Mouse (Mus musculus): ENCODE results near the gene Gm12184. TPM values are rescaled to one million over a fixed set of nuclear protein-coding genes. Genes with fewer than 3 reads are reported as not detected.
"Not testable (repeated sequence)": the region's sequence is repeated elsewhere in the genome, so short reads cannot be mapped to it uniquely, and the experiment has no call there.

The Gm12184 gene
- polyA plus RNA-seq, 1 experiment: 5.3 TPM

DNA sequence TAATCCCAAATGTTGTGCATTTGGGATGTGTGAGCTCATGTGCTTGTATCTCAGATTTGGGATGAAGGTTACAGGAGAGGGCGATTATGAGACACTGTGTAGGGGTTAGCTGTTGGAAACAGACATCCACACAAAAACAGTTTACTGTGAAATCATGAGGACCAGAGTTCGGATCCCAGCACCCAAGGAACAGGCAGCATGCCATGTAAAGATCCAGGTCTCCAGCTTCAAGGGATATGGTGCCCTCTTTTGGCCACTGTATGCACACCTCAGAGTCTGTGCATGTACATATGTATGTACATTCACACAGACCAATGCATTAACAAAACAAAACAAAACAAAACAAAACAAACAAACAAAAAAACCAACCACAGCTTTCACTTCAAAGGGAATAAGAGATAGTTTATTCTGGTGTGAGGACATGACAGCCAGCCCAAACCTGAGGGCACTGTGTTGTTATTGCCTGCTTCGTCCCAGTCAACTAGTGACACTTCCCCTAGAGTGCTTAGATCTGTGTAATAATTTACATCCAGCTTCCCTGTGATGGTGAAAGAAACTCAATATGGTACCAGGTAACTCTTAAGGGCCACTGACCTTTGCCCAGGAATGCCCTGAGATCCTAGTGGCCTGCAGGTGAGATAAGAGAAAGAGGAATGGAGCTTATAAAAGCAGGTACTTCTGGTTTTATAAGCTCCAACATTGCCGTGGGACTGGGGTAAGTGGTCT is 25.0 kb upstream of the Gm12184 start:
- peaks cover 7% of the 10 kb centered on the region for H3K4me1 ChIP-seq (ENCODE audit: control insufficient read depth, insufficient read depth, low read length)
- no peak for DNase-seq
- WGBS: 82% methylated on average over 4 of the region's 4 CpGs
- 0 out of 2 replicates have a peak, but pooled peaks have one; percentile 24 for TF ChIP-seq CTCF (IDR thresholded peaks at IDR 0.05; ENCODE audit: insufficient read depth, low read length)
- no peak for TF ChIP-seq POLR2A (IDR thresholded peaks at IDR 0.05; ENCODE audit: borderline replicate concordance, extremely low read depth, low read depth, low read length)
- no peak overlapping the region for H3K4me3 ChIP-seq (replicated peaks; ENCODE audit: extremely low read depth, low read depth, low read length)

DNA sequence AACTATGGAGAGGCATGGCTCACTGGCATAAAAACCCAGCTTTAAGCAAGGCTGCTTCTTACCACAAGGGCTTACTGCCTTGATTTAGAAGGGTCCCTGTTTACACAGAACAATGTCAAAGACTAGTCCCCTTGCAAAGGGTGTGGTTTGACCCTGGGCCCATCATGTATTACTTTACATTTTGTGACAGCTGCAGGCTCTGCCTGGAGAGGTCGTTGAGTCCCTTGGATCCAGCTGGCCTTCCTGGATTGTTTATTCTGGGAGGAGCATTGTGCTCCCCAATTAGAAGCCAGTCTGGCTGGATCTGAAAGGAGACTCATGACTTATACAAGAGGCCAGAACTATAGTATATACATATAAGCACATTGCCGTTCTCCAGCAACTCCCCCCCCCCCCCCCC is 23.8 kb upstream of the Gm12184 start:
- peaks cover 7% of the 10 kb centered on the region for H3K4me1 ChIP-seq (ENCODE audit: control insufficient read depth, insufficient read depth, low read length)
- WGBS: 34% methylated on average over 2 of the region's 2 CpGs
- DNase-seq: no peak
- H3K4me3 ChIP-seq (replicated peaks; ENCODE audit: extremely low read depth, low read depth, low read length): no peak overlapping the region
- TF ChIP-seq CTCF (IDR thresholded peaks at IDR 0.05; ENCODE audit: insufficient read depth, low read length) (no peak), POLR2A (IDR thresholded peaks at IDR 0.05; ENCODE audit: borderline replicate concordance, extremely low read depth, low read depth, low read length) (no peak)

DNA sequence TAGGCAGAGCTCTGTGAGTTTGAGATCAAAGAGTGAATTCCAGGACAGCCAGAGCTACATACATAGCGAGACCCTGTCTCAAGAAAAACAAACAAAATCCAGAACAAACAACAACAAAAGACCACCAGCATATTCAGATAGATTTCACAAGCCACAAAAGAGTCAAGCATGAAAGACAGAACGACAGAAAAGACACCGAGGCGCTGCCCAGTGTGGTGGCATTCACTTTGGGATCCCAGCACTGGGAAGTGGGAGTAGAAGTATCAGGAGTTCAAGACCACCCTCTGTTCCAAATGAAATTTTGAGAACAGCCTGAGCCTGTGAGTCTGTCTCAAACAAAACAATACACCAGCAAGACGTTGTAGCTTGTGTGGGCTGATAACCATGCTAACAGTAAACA is 20.4 kb upstream of the Gm12184 start:
- TF ChIP-seq POLR2A (IDR thresholded peaks at IDR 0.05; ENCODE audit: borderline replicate concordance, extremely low read depth, low read depth, low read length) (no peak), CTCF (IDR thresholded peaks at IDR 0.05; ENCODE audit: insufficient read depth, low read length) (no peak)
- Histone ChIP-seq H3K4me1 (ENCODE audit: control insufficient read depth, insufficient read depth, low read length) (no peaks in the 10 kb centered on the region), H3K4me3 (replicated peaks; ENCODE audit: extremely low read depth, low read depth, low read length) (no peak overlapping the region)
- WGBS: 75% methylated on average over 5 of the region's 5 CpGs
- DNase-seq: no peak

DNA sequence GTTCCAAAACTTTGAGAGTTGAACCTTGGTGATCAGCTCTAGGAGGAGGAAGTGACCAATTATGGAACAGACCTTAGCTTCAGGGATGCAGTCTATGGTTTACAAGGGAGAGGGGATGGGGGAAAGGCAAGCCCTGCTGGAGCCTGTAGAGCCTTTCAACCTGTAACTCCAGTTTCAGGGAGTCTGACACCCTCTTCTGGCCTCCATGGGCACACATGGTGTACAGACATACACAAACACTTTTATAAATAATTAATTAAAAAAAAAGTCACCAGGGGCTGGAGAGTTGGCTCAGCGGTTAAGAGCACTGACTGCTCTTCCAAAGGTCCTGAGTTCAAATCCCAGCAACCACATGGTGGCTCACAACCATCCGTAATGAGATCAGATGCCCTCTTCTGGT is 19.9 kb upstream of the Gm12184 start:
- not testable (repeated sequence) for H3K4me3 ChIP-seq (replicated peaks; ENCODE audit: extremely low read depth, low read depth, low read length)
- WGBS: 82% methylated on average over 2 of the region's 2 CpGs

DNA sequence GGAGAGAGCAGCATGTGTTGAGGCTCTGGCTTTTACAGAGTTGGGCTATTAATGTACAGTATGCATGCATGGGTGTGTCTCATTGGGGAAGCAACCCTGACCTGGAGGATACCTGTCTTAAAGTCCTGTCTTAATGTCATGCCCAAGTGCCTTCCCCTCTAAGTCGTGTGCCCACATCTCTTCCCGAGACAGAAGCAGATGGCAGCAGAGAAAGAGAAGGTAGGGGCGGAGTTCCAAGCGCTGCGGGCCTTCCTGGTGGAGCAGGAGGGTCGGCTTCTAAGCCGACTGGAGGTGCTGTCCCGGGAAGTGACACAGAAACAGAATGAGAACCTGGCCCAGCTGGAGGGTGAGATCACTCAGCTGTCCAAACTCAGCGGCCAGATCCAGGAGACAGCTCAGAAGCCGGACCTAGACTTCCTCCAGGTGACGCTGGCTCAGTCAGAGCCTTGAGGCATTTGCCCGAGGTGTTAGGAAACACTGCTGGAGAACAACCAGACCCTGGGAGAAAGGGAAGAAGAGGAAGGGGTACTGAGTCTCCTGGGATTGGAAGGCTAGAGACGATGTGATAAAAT is 18.9 kb upstream of the Gm12184 start:
- DNase-seq: no peak
- Histone ChIP-seq H3K4me3 (replicated peaks; ENCODE audit: extremely low read depth, low read depth, low read length) (no peak overlapping the region), H3K4me1 (ENCODE audit: control insufficient read depth, insufficient read depth, low read length) (no peaks in the 10 kb centered on the region)
- WGBS: 49% methylated on average over 13 of the region's 13 CpGs
- TF ChIP-seq CTCF (IDR thresholded peaks at IDR 0.05; ENCODE audit: insufficient read depth, low read length): no peak
- TF ChIP-seq POLR2A (IDR thresholded peaks at IDR 0.05; ENCODE audit: borderline replicate concordance, extremely low read depth, low read depth, low read length): no peak

More for the DNA sequence above, 19.9 kb upstream of the Gm12184 start:
- H3K4me1 ChIP-seq (ENCODE audit: control insufficient read depth, insufficient read depth, low read length); DNase-seq: not testable (repeated sequence)

DNA sequence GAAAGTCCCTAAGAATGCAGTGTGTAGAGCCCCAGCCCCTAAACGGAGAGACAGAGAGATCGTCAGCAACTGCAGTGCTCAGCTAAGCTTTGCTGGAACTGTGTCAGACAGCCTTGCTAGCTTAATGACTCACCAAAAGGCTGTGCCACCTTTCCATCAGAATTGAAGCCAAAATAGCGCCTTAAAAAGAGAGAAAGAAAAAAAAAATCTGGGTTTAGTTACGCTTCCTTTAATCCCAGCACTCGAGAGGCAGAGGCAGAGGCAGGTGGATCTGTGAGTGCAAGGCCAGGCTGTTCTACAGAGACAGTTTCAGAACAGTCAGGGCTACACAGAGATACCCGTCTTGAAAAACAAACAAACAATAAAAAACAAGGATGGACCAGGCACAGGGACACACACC is 17.9 kb upstream of the Gm12184 start:
- Histone ChIP-seq H3K4me3 (replicated peaks; ENCODE audit: extremely low read depth, low read depth, low read length) (no peak overlapping the region), H3K4me1 (ENCODE audit: control insufficient read depth, insufficient read depth, low read length) (no peaks in the 10 kb centered on the region)
- TF ChIP-seq CTCF (IDR thresholded peaks at IDR 0.05; ENCODE audit: insufficient read depth, low read length) (no peak), POLR2A (IDR thresholded peaks at IDR 0.05; ENCODE audit: borderline replicate concordance, extremely low read depth, low read depth, low read length) (no peak)
- WGBS: 73% methylated on average over 6 of the region's 6 CpGs
- DNase-seq: no peak

DNA sequence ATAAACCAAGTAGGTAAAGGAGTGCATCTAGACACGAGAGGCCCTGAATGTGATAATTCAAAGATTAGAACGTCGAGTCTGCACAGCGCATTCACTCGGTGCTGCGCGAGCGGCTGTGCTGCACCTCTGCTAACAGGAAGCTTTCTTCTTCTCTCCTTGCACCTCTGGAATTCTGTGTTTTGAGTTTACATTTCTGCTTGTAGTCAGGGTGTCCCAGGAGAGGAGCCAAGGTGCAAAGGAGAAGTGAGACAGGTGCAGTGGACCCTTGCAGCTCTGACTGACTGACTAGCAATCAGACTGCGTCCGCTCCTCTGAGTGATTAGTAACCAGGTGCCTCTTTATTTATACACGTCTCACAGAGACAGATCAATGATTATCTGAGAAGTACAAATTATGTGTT is 16.7 kb upstream of the Gm12184 start:
- 77% methylated on average over 11 of the region's 11 CpGs for WGBS
- Histone ChIP-seq H3K4me3 (replicated peaks; ENCODE audit: extremely low read depth, low read depth, low read length) (no peak overlapping the region), H3K4me1 (ENCODE audit: control insufficient read depth, insufficient read depth, low read length) (peaks cover 4% of the 10 kb centered on the region; the same call in 1 of the 2 replicates)
- TF ChIP-seq POLR2A (IDR thresholded peaks at IDR 0.05; ENCODE audit: borderline replicate concordance, extremely low read depth, low read depth, low read length) (no peak), CTCF (IDR thresholded peaks at IDR 0.05; ENCODE audit: insufficient read depth, low read length) (no peak)
- DNase-seq: no peak

DNA sequence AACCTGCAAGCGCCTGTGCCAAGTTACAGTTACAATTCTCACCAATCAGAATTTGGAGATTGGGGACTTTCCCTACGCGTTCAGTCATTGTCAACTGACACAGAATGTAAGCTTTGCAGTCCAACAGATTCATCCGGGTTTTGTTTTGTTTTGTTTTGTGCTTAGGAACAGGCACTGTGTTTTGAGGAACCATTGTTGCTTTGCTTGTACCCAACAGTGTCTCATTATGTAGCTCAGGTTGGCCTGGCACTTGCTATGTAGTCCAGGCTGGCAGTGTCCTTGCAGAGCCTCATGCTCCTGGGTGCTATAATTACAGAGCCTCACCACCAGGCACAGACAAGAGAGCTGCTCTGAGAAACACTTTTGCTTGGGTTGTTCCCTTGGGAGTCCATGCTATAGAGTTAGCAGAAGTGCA is 15.9 kb upstream of the Gm12184 start:
- WGBS: 64% methylated on average over 4 of the region's 4 CpGs
- DNase-seq: no peak
- peaks cover 5% of the 10 kb centered on the region; the same call in 1 of the 2 replicates for H3K4me1 ChIP-seq (ENCODE audit: control insufficient read depth, insufficient read depth, low read length)
- H3K4me3 ChIP-seq (replicated peaks; ENCODE audit: extremely low read depth, low read depth, low read length): no peak overlapping the region
- TF ChIP-seq CTCF (IDR thresholded peaks at IDR 0.05; ENCODE audit: insufficient read depth, low read length) (no peak), POLR2A (IDR thresholded peaks at IDR 0.05; ENCODE audit: borderline replicate concordance, extremely low read depth, low read depth, low read length) (no peak)

DNA sequence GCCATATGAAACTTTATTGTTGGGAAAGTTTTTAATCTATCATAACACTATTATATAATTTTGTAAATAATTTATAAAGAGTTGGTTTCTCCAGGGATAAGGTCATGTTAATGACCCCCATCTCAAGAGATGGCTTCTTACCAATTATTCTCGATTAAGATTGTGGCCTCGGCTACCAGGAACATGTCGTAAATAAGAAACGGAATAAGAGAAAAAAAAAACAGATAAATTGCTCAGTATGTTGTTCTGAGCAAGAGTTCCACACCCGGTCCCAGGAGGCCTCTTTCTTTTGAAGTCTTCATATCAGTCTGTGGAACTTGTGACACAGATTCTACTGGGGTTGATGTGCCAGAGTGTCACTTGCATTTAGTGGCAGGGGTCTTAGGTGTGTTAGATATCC is 14.8 kb upstream of the Gm12184 start:
- WGBS: 90% methylated on average over 5 of the region's 5 CpGs
- no peak for TF ChIP-seq CTCF (IDR thresholded peaks at IDR 0.05; ENCODE audit: insufficient read depth, low read length)
- no peak for TF ChIP-seq POLR2A (IDR thresholded peaks at IDR 0.05; ENCODE audit: borderline replicate concordance, extremely low read depth, low read depth, low read length)
- DNase-seq: no peak

DNA sequence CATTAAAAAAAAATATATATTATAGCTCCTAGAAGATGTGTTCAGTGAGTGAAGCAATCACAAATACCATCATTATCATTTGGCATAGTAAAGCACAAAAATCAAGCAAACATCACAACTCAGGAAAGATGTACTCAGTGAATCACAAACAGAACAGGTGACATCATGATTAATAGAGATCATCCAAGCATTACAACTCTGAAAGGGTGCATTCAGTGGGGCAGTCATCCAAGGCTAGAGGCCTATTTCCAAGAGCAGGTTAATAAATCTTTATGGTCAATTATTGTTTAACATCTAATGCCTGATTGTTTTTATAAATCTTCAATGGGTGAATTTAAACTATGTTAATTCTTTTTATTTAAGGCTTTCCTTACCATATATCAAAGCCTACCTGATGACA is 14.3 kb upstream of the Gm12184 start:
- Histone ChIP-seq H3K4me3 (replicated peaks; ENCODE audit: extremely low read depth, low read depth, low read length) (no peak overlapping the region), H3K4me1 (ENCODE audit: control insufficient read depth, insufficient read depth, low read length) (peaks cover 8% of the 10 kb centered on the region)
- TF ChIP-seq POLR2A (IDR thresholded peaks at IDR 0.05; ENCODE audit: borderline replicate concordance, extremely low read depth, low read depth, low read length): no peak
- TF ChIP-seq CTCF (IDR thresholded peaks at IDR 0.05; ENCODE audit: insufficient read depth, low read length): no peak
- no peak for DNase-seq

More for the DNA sequence above, 14.8 kb upstream of the Gm12184 start:
- Histone ChIP-seq H3K4me1 (ENCODE audit: control insufficient read depth, insufficient read depth, low read length) (peaks cover 8% of the 10 kb centered on the region), H3K4me3 (replicated peaks; ENCODE audit: extremely low read depth, low read depth, low read length) (no peak overlapping the region)

Measured in lung, adult 2 months (tissue).